Mouse (Mus musculus) cerebellum, postnatal 14 days (tissue): ENCODE measurements at regions not wholly inside any gene's neighbourhood (a gene's known extent, or its start where the extent isn't known, plus 50 kb on each side); places are given as distances from the start of the nearest gene placed in this dataset.

Experiments
- DNase-seq, 2 experiments: peaks; one replicate each; pipeline ENCODE4 v3.0.0; 2021; ENCODE audit warnings: mixed read lengths in 2 of 2

DNA sequence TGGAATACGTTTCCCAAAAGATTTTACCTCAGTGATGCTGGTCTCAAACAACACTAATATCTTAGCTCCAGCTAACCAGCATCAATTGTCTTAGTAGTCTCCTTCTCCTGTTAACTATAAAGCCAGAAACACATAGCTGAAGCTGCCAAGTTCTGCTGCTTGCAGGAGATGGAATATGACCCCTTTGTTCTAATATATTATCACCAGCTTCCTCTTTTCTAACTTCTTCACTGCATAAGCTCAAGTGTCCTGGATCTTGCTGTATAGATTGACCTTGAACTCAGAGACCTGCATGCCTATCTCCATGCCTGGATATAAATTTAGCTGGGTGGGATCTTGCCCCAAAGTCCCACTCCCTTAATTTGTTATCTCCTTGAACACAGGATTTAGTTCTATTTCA, 94.8 kb downstream of the Rbm46 start:
- no peak for DNase-seq

DNA sequence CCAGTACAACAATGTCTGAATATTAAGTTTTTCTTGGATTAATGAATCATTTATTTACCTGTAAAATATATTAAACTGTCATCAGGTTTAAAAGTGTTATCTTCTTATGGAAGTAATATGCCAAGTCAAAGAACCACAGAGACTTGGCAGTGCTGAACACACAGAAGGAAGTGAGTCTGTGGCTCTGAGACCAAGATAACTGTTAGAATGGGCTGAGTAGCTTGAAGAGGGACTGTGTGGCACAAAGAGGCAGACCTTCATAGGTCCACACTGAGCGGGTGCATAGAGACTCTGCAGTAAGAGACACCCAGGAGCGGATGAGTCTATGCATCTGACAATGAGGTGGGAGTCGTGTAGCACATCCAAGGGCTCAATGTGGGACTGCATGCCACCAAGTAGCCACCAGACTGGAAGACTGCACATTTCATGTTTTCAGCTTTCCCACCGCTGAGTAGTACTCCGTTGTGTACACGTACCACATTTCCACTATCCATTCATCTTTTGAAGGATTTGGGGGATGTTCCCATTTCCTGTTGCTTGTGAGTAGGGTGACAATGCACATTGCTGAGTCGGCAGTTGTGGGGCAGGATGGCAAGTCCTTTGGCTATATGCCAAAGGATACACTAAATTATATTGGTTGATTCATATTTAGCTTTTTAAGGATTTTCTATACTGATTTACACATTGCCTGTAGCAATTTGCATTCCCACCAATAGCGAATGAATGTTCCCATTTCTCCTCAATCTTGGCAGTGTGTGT, 105.6 kb downstream of the Rbm46 start:
- no peak for DNase-seq

DNA sequence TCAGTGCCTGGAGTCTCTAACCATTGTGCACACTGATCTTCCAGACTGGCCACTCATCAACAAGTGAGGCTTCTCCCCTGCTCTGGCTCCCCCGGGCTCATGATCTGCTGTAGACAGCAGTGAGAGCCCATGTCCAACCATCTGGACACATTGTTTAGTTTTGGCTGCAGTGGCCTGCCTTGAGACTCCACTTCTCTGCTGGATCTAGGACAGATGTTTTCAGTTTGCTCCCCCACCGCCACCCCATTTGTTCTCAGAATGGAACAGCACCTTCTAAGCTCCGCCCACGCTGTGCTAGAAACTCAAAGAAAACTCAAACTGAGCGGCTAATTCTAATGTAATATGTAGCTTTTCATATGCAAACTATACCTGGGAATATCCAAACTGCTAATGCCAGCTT, 108.8 kb downstream of the Rbm46 start:
- DNase-seq: no peak

DNA sequence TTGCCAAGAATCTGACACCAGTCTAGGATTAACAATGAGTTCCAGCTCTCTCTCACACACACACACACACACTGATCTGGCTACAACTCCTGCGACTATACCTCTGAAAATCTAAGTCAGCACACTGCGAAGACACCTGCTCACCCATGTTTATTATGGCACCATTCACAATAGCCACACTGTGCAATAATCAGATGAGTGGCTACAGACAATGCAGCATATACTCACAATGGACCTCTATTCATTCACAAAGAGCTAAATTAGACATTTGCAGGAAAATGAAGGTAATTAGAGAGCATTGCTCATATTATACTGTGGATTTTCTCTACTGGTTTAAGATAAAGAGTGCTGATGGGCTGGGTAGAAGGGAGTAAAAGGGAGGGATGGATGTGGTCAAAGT, 116.3 kb downstream of the Rbm46 start:
- DNase-seq: no peak

DNA sequence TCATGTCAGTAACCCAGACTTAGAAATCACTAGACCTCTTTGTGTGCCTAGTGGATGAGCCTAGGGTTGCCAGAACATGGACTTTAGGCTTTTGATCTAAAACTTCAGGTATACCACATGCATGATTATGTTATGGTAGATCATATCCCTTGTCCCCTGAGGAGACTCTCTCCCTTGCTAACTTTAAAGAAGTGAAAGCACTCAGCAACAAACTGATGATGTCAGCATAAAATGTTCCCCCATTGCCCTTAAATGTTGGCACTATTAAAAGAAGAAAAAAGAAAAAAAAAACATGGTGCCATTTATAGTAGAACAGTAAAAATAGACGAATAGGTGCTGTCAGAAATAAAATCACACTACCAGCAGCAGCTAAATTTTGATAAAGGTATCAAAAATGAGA, 117.3 kb downstream of the Rbm46 start:
- DNase-seq: no peak

DNA sequence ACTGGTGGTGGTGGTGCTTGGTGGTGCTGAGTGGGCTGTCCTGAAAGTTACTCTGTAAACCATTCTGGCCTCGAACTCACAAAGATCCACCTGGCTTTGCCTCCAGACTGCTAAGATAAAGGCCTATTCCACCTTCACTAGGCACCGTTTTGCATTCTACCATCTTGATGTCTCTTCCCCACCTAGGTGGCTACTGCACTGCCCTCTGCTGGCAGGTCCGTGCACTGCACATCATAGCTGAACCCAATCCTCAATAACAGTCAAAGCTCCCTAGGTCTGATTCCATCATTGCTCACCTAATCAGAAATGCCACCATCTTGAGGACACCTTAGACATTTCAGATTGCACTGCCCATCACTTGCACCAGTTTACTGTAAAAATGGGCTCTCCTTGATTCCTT, 150.7 kb downstream of the Rbm46 start:
- peak; percentile 60 to 76 for DNase-seq

DNA sequence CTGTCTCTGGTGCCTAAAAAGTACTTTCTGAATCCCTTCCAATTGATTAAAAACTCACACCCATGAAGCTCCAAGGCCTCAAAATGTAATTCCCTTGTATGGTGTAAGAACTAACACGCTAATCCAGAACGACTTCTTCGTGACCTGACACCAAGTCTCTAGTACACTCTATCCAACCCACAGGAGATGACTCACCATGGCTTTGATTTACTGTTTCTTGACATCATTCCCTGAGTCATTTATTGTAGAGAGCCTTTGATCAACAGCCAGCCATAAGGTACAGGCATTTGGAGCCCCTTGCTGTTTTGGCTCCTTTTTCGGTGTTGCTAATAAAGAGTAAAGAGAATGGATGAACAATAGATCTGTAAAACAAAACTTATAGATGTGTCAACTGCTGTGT, 159.7 kb upstream of the Npy2r start:
- no peak for DNase-seq

DNA sequence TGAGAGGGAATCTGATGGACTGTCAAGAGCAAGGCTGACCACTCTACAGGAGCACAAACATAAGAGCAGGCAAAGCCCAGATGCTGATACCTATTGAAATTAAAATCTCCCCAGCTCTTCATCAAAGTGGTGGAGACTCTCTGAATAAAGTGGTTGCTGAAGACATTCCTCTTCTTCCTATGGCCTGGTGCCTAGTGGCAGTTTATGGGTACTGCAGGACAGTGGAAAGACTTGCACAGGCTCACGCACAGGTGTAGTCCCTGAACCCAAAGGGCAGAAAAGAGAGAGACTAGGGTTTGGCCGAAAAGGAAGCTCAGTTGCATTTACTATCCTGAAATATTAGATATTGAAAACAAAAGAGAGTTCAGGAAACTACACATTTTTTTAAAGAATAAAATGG, 144.2 kb upstream of the Npy2r start:
- peak in 1 of 2 experiments; percentile 3 for DNase-seq

DNA sequence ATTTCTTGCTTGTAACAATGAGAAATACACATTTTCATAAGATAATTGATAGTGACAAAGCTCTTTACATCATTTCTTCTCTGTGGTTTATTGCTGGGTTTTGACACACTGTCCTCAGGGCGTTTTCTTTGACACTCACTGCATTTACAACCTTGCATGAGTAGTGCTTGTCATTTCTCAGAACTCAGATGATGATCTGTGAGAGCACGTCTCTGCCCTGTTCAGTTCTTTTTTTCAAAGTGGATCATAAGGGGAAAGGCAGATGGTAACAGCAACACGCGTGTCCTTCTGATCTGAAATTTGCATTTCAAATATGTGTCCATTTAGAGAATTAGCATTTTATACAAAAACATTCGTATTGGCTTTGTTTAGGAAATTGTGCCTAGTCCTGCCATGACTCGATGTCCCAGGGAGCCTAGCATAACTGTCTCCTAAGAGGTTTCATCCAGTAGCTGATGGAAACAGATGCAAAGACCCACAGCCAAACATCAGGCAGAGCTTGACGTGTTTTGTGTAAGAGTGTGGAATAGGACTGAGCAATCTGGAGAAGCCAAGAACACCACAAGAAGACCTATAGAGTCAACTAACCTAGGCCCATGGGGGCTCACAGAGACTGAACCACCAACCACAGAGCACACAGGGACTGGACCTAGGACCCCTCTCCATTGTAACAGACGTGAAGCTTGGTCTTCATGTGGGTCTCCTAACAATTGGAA, 108.4 kb upstream of the Npy2r start:
- no peak for DNase-seq

DNA sequence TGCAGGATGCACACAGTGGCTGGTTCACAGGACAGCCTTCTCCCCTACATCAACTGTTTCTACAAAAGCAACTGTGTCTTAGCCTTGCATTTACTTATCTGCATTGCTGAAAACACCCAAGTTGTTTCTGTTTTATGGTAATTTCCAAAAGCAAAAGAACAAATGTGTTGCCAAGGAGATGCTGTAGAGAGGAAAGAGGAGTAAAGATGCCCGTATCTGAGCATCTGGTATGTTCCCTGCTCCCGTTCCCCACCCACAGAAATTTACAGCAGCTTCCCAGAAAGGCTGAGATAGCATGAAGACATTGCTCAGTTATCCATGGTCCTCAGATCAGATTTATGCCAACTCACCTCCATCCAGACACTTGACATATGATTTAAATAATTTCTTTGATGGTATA, 104.5 kb upstream of the Npy2r start:
- DNase-seq: no peak

DNA sequence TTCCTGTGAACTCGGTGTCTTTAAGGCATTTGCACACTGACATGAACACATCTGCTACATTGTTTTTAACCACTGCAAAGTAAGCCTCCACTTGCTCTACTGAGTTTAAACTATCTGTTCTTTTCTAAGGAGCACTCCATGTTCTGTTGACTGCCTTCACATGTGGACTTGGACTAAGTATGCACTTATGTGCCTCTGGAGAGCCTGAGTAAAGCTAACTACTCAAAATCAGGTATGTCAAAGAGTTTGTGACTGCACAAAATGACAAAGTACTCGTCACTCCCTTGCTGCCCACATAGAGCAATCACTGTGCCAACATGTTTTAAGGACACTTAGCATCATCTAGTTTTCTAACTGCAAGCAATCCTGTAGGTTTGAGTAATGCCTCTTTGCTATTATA, 92.2 kb upstream of the Npy2r start:
- no peak for DNase-seq

DNA sequence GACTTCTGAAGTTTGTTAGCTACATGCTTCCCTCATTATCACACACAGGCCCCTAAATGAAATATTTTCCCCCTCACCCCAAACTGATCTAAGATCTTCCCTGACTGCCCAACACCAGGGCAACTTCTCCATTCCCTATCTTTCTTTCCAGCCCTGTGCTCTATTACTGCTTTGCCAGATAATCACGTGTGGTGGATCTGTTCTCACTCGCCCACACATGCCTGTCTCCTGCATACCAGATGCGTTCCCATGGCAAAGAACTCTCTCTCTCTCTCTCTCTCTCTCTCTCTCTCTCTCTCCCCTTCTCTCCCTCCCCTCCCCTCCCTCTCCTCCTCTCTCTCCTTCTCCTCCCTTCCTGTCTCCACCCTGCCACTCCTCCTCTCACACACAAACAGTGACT, 88.8 kb upstream of the Npy2r start:
- DNase-seq: no peak

DNA sequence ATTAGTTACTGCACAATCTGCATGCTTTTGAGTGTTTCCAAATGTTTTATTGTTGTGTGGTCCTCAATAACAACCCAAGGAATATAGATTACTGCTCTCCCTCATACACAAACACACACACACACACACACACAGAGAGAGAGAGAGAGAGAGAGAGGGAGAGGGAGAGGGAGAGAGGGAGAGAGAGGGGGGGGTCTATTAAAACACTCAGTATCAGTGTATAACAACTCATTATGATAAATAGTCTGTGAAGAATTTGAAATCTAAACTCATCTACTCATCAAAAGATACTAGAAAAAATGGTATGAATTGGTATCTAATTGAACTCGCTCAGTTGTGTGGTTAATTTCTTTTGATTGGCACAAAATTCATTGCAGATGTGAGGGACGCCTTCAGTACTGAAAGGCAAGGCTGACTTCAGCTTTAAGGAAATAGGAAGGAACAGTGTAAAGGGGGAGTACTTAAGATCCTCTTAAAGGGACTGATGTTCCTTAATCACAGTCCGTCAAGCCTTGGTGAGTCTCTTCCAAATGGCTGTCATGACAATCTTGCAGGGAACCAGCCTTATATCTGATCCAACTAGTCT, 72.6 kb upstream of the Npy2r start:
- no peak for DNase-seq

DNA sequence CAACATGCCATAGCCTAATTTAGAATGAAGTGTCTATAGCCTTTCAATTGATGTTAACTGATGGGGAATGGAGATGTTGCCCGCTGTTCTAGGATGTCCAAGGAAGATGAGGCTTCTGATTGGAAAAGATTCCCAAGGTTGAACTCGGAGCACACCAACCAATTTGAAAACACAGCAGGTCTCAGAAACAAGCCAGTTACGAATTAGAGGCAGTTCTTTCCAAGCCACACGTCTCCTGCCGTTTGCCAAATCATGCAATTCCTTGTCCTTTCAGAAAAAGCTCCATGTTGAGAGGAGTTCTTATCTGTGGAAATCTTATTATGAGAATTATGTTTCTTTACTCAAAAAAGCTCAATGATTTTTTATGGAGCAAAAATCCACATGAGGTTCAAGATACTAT, 71.5 kb upstream of the Npy2r start:
- DNase-seq: peak; percentile 38 to 62

DNA sequence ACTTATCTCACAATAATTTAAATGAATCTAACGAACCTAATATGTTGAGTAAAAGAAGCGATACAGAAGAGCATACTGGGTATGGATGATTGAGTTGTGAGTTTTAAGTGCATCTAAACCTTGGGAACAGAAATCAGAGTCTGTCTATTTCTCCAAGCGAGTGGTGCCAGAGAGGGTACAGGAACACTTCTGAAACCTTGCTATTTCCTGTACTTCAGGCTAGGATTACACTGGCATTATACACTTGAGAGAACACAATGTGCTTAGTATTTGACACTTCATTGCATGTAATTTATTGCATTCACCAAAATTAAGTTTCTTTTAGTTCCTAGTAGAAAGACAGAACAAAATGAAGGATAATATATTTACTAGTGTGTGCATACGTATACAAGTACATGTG, 54.0 kb upstream of the Npy2r start:
- no peak for DNase-seq

DNA sequence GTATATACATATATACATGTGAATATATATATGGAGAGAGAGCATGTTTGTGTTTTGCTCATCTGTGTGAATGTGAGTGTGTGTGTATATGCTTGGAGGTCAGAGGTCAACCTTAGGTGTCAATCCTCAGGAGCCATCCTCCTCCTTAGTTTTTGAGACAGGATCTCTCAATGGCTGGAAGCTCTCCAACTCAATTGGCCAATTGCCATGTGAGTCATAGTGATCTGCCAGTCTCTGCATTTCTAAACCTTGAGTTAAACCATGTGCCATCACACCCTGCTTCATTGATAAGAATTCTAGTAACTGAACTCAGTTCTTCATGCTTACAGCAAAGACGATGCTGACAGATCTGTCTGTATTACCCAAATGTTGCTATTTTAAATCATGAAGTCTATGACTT, 50.8 kb upstream of the Npy2r start:
- DNase-seq: peak; percentile 15 to 60
